Comparison of ENCODE assay signal across 9 mouse cellular contexts in genomic region chr3:38882778-38883177, GRCm38 (mm10). TPM values are rescaled to one million over a fixed set of nuclear protein-coding genes. Genes with fewer than 3 reads are reported as not detected.
DNase-seq lines count a peak whose midpoint lies in the region; ATAC-seq lines count a peak whose summit lies in the region.
"Had no signal": no experiment of that assay in that cellular context is flagged by ENCODE, and none has a peak within 500 bp of the region (broad histone marks: within the 10 kb centered on the region; RNA-seq: fewer than 3 reads in every experiment).

No protein-coding gene starts in this region.

- 54% methylated on average over 6 of the region's 6 CpGs for WGBS in neural tube, embryonic 15.5 days

- H3K27me3 ChIP-seq in neural tube, embryonic 15.5 days (replicated peaks) = no peaks in the 10 kb centered on the region
- H3K27me3 ChIP-seq: hindbrain, embryonic 15.5 days had no signal

- peaks cover 7% of the 10 kb centered on the region; the same call in 1 of the 2 replicates for H3K4me1 ChIP-seq in neural tube, embryonic 15.5 days

- no peak overlapping the region for H3K9ac ChIP-seq in neural tube, embryonic 15.5 days (replicated peaks)

- peak; percentile 27 for DNase-seq in gastrocnemius, postnatal 14 days
- no peak for DNase-seq in gastrocnemius, postnatal 25 days
- DNase-seq in neural tube, embryonic 10.5 days (ENCODE audit: extremely low spot score, low spot score) = peak; percentile 37
- DNase-seq in embryo, embryonic 11 days = peak; percentile 84
- peak; percentile 34 for DNase-seq in left cerebral cortex, postnatal 4 days
- DNase-seq in thymus, postnatal 25 days = no peak
- no peak for DNase-seq in T-cell, adult 2 months (ENCODE audit: low spot score)

- peaks cover 18% of the 10 kb centered on the region for H3K36me3 ChIP-seq in neural tube, embryonic 15.5 days

- no peak overlapping the region for H3K27ac ChIP-seq in neural tube, embryonic 15.5 days (replicated peaks)

- H3K4me3 ChIP-seq in neural tube, embryonic 15.5 days (replicated peaks) = no peak overlapping the region

- intact Hi-C loops in gastrocnemius, postnatal 14 days (cut with DNase I; ENCODE audit: low total_unique reads) = no loop called here
- intact Hi-C loops in left cerebral cortex, postnatal 4 days (cut with DNase I) = loop anchor here (10.0 kb wide), 3 partner anchors 342 to 1232 kb away; no protein-coding TSS in a partner anchor

- no peak overlapping the region for H3K4me2 ChIP-seq in neural tube, embryonic 15.5 days

- H3K9me3 ChIP-seq in neural tube, embryonic 15.5 days (replicated peaks) = no peaks in the 10 kb centered on the region
- H3K9me3 ChIP-seq: hindbrain, embryonic 15.5 days had no signal

- no peak for ATAC-seq in neural tube, embryonic 15.5 days (ENCODE audit: low FRiP score)

RNA-seq across cellular contexts. Expression of gene Fat4, which starts 4.0 kb away (rescaled TPM):
- 10 to 100 TPM; 10.4 to 11.0 TPM for total RNA-seq in gastrocnemius, postnatal 14 days (2021)
- total RNA-seq in gastrocnemius, postnatal 25 days (2021) = 1 to 10 TPM; 3.3 to 3.9 TPM
- polyA plus RNA-seq in neural tube, embryonic 15.5 days (2015; fragmentation: Nextera tagmentation; extraction: Ambion mirVana) = 10.6 and 11.8 TPM in 2 replicates
- total RNA-seq in left cerebral cortex, postnatal 4 days (2021) = 10 to 100 TPM; 84.1 to 84.2 TPM

Comparison
In these comparisons a context has a peak if more than half of its experiments do, and no peak if none do; other contexts are left out.
1. DNase-seq: peak in gastrocnemius, postnatal 14 days (single experiment), neural tube, embryonic 10.5 days (single experiment), embryo, embryonic 11 days (single experiment) and left cerebral cortex, postnatal 4 days (single experiment); none in gastrocnemius, postnatal 25 days (single experiment), thymus, postnatal 25 days (single experiment) and T-cell, adult 2 months (single experiment).
2. RNA of gene Fat4, which starts 4.0 kb away (total RNA-seq): 84.1 to 84.2 TPM in left cerebral cortex, postnatal 4 days; 10.4 to 11.0 TPM in gastrocnemius, postnatal 14 days and 3.3 to 3.9 TPM in gastrocnemius, postnatal 25 days; every median in the first group is over 4 times any median in the second.